Mouse (Mus musculus): Measurements from ENCODE around the gene Aimp1.

DNA sequence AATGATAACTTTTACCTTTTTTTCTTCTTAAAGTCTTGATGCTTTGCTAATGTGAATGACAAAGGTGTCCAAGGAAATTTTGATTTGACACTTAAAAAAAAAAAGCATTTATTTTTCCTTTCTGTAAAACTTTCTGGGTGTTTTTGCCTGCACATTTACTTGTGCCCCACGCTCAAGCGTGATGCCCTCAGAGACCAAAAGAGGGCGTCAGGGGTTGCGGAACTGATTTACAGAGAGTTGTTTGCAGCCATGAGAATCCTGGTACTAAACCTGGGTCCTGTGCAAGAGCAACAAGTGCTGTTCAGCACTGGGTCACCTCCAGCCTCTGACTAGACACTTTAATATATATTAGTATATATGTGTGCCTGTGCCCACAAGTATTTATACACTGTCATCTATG lies 22.8 kb upstream of the Aimp1 start:
- TF ChIP-seq CTCF (IDR thresholded peaks at IDR 0.05; ENCODE audit: extremely low read depth, insufficient read length, insufficient replicate concordance, low read depth, low read length) = no peak
- TF ChIP-seq POLR2A (IDR thresholded peaks at IDR 0.05; ENCODE audit: low read depth, low read length) = no peak

All from small intestine, adult 2 months (tissue).